Mouse (Mus musculus) cortical plate, adult 2 months (tissue): ENCODE results near the gene Maf.

Experiments used
- CTCF ChIP-seq: fragments of 200-500 bp; IDR thresholded peaks from 2 replicates; pipeline ENCODE4 v1.5.1; 2011; ENCODE audit warnings: mild to moderate bottlenecking, control low read depth, low read length; ENCODE audit not compliant: insufficient read depth; ENCODE audit errors: extremely low read depth
- POLR2A ChIP-seq: fragments of 200-500 bp; IDR thresholded peaks from 2 replicates; pipeline ENCODE4 v1.6.1; 2011; ENCODE audit warnings: mild to moderate bottlenecking, low read length, control low read depth; ENCODE audit not compliant: insufficient read depth; ENCODE audit errors: extremely low read depth

DNA sequence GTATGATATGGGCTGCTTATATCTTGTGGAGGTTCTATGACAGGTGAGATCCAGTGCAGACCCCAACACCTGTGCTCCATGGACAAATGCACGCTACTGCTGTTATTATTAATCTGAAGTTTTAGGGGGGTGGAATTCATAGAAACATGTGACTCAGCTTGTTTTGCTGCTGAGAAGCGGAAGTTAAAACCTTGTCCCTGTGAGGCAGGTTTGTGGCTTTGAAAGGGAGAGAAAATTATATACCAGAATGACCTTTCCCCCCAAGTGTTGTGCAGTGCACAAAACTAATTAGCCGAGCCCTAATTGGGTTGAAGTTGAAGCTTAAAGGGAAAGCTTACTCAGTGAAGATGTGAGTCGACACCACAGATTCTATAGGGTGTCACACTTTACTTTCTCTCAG lies 18.6 kb upstream of the Maf start:
- TF ChIP-seq POLR2A, result no peak
- no peak for TF ChIP-seq CTCF
